Mouse (Mus musculus): Measurements from ENCODE around the gene Lmf2. TPM values are rescaled to one million over a fixed set of nuclear protein-coding genes. Genes with fewer than 3 reads are reported as not detected.

Gene Lmf2
- polyA plus RNA-seq, 1 experiment from 2014 or later: 58.0 TPM

DNA sequence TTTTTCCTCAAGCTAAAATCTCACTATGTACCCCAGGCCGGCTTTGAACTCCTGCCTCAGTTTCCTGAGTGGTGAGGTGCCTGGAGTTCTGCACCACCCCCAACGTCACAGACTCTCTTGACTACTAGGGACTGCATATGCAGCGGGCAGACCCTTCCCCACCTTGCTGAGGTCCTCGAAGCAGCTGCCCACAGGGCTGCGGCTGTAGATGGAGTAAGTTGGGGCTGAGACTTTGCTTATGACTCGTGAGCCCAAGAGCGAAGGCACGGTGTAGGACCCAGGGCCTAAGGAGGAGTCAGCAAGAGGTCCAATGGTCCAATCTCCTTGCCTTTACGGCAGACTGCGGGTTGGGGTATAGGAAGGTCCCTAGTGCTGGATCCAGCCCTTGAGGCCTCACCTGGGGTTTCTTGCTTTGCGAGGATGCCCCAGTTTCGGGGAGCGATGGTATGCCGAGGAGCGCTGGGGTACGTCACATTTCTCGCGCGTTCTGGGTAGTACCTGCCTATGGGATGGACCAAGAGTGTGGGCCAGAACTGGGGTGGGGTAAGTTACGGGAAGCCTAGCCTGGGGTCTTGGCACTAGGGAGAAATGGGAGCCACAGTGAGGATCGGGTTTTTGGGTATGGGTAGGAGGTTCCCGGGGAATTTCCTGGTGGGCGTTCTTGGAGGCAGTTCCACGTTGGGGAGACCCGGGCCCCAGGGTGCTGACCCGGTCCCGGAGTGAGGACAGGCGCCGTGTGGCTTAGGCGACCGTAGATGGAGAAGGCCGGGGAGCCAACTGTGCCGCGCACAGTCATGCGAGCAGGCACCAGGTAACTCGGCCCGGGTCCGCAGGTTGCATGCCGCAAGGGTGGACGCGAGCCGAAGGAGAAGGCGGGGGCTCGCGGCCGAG, 22.7 kb upstream of the Lmf2 start:
- Histone ChIP-seq H3K9me3 (no peaks in the 10 kb centered on the region), H3K4me3 (replicated peaks) (peak overlapping the region; percentile 36), H3K36me3 (no peaks in the 10 kb centered on the region), H3K27ac (no peak overlapping the region), H3K9ac (peak overlapping the region; percentile 24; the same call in 1 of the 2 replicates), H3K27me3 (replicated peaks) (peaks cover 39% of the 10 kb centered on the region), H3K4me1 (replicated peaks) (peaks cover 29% of the 10 kb centered on the region), H3K4me2 (replicated peaks) (peak overlapping the region; percentile 78)
- WGBS: 12% methylated on average over 46 of the region's 46 CpGs
- no peak for ATAC-seq

DNA sequence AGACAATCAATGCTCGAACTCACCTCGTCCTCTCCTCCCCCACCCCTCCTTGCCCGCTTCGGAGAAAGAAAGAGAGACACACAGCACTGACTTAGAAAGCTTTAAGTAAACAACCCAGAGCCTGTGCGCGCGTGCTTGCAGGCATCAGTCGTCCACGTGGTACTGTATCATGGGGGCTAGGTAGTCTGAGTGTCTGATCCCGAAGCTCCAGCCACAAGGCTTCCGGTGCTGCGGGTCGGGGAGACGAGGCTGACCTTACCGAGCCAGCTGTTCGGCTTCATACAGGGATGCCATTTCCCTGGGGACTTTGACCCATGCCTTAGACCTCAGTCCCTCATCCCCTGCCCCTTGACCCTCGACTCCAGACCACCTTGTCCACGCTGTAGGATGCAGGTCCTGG, 21.9 kb upstream of the Lmf2 start:
- Histone ChIP-seq H3K4me3 (replicated peaks) (no peak overlapping the region; the same call in 1 of the 2 replicates), H3K27ac (no peak overlapping the region), H3K27me3 (replicated peaks) (peaks cover 35% of the 10 kb centered on the region), H3K9ac (no peak overlapping the region), H3K36me3 (peaks cover 1% of the 10 kb centered on the region; the same call in 1 of the 2 replicates), H3K4me1 (replicated peaks) (peaks cover 37% of the 10 kb centered on the region), H3K4me2 (replicated peaks) (peak overlapping the region; percentile 34), H3K9me3 (no peaks in the 10 kb centered on the region)
- WGBS: 5% methylated on average over 18 of the region's 18 CpGs
- ATAC-seq: no peak

DNA sequence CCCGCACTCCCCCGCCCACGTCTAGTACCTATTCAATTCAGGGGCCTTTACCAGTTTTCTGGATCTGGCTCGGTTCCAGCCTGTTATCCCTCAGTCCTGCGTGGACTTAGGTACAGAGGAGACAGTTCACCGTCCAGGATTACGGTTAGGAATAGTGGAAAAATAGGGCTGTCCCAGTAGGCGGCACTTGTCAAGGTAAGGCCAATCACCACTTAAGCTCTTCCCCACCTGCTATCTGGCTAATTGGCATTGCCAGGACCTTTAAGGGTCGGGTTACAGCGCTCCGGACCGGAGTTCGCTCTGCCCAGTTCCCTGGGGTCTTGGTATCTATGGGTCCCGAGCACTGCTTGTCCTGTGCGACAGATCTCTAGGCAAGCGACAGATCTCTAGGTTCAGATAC, 21.5 kb upstream of the Lmf2 start, which contains the start of gene Tymp:
Gene Tymp, minus strand, starts transcription at position 83 of the 400 bp plus-strand sequence.
- Histone ChIP-seq H3K27ac (no peak within 1 kb of the TSS), H3K9ac (no peak within 1 kb of the TSS), H3K4me1 (replicated peaks) (peaks cover 37% of the 10 kb centered on the region), H3K27me3 (replicated peaks) (peaks cover 35% of the 10 kb centered on the region), H3K9me3 (no peaks in the 10 kb centered on the region), H3K36me3 (peaks cover 6% of the 10 kb centered on the region), H3K4me2 (replicated peaks) (peak within 1 kb of the TSS; percentile 34), H3K4me3 (replicated peaks) (peak within 1 kb of the TSS; percentile 36; the same call in 1 of the 2 replicates)
- 23% methylated on average over 16 of the region's 16 CpGs for WGBS
- ATAC-seq: no peak

DNA sequence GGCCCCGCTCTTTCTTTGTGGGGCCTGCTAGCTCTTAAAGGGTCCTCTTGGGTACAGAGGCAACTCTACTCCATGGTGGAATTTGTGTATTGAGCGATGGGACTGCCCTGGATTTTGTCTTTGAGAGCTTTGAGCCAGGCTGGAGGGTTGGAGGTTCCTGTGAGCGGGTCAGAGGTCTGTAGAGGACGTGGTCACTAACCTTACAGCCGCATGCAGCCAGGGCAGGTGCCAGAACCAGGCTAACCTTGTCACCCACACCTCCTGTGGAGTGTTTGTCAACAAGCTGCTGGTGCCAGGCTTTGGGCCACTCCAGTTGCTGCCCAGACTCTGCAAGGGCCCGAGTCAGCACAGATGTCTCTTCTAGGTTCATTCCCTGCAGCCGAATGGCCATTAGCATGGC, 20.6 kb upstream of the Lmf2 start:
- H3K4me3 ChIP-seq (replicated peaks): no peak overlapping the region
- H3K4me1 ChIP-seq (replicated peaks): peaks cover 37% of the 10 kb centered on the region
- H3K9me3 ChIP-seq: no peaks in the 10 kb centered on the region
- peaks cover 15% of the 10 kb centered on the region for H3K36me3 ChIP-seq
- ATAC-seq: no peak
- no peak overlapping the region for H3K4me2 ChIP-seq (replicated peaks)
- WGBS: 81% methylated on average over 7 of the region's 7 CpGs
- H3K9ac ChIP-seq: no peak overlapping the region
- peaks cover 35% of the 10 kb centered on the region for H3K27me3 ChIP-seq (replicated peaks)
- no peak overlapping the region for H3K27ac ChIP-seq

DNA sequence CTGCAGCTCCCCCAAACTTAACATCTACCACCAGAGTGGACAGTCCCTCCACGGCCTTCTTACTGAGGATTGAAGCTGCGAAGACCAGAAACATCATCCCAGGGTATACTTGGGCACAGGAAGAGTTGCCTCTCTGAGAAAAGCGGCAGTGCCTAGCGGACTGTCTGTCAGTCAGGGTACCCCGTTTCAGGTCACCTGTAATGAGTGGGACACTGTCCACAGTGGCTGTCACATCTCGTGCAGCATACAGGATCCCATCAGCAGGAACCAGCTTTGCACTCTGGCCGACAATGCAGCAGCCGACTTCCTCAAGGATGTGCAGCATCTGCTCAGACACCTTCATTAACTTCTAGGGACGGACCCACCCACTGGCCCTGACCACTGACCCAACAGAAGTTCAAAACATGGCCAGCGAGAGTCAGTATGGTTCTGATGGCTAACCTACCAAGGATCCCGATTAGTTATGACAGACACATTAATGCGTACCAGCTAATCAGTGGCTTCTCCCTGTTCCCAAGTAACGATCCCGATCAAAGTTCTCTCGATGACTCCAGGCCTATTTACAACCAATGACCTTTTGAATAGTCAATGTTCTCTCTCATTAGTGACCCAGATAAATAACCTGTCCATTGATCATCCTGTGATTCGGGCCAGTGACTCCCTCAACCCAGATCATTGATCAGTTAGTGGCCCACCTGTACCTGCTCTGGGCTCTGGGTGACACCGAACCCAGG, 19.5 kb upstream of the Lmf2 start:
- peaks cover 35% of the 10 kb centered on the region for H3K27me3 ChIP-seq (replicated peaks)
- WGBS: 92% methylated on average over 17 of the region's 17 CpGs
- H3K4me2 ChIP-seq (replicated peaks): peak overlapping the region; percentile 86; the same call in 1 of the 2 replicates
- H3K4me3 ChIP-seq (replicated peaks): no peak overlapping the region
- ATAC-seq: no peak
- peaks cover 37% of the 10 kb centered on the region for H3K4me1 ChIP-seq (replicated peaks)
- peak overlapping the region; percentile 80; the same call in 1 of the 2 replicates for H3K9ac ChIP-seq
- H3K36me3 ChIP-seq: peaks cover 24% of the 10 kb centered on the region
- no peak overlapping the region for H3K27ac ChIP-seq
- no peaks in the 10 kb centered on the region for H3K9me3 ChIP-seq

DNA sequence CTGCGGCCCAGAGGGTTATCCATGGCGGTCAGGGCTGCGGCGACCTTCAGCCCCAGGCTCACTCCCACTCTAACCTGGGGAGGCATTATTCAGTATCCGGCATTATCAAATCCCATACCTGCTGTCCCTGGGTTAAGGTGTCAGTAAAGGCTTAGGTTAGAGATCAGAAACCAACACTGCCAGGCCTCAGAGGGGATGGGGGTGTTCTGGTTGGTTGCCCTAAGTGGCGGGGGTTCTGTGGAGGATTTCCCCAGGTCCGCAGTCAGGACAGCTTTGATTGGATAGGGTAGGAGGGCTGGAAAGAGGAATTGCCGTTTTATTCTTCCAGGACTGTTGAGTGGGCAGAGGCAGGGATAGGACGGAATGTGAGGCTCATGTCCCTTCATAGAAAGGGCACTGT, 18.9 kb upstream of the Lmf2 start:
- 52% methylated on average over 9 of the region's 9 CpGs for WGBS
- H3K27ac ChIP-seq: peak overlapping the region; percentile 93
- peaks cover 34% of the 10 kb centered on the region for H3K4me1 ChIP-seq (replicated peaks)
- H3K9me3 ChIP-seq: no peaks in the 10 kb centered on the region
- H3K4me3 ChIP-seq (replicated peaks): peak overlapping the region; percentile 75
- peak overlapping the region; percentile 80 for H3K9ac ChIP-seq
- H3K27me3 ChIP-seq (replicated peaks): peaks cover 32% of the 10 kb centered on the region
- ATAC-seq: no peak
- peaks cover 30% of the 10 kb centered on the region for H3K36me3 ChIP-seq
- peak overlapping the region; percentile 86 for H3K4me2 ChIP-seq (replicated peaks)

DNA sequence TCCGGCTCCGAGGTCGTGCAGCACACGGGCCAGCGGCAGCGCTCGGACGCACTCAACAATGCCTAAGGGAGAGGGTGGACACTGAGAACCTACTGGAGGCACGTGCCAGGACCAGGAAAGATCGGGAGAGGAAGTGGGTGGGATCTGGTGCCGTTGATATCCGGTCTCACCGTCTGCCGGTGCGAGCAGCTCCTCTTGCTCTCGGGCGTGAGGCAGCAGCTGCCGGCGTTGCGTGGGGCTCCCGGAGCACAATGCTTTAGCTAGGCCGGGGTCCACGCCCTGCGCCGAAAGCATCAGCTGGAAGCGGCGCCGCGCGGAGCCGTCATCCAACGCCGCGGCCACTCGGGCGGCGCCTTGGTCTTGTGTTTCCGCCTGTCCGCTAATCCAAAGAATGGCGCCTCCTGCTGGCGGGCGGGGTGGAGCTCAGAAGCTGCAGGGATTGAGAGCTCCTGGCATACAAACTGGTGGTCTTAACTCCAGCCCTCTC, 18.3 kb upstream of the Lmf2 start, which contains the start of gene Sco2:
Gene Sco2, minus strand, starts transcription at position 85 of the 487 bp plus-strand sequence.
- Histone ChIP-seq H3K9ac (peak within 1 kb of the TSS; percentile 80), H3K9me3 (no peaks in the 10 kb centered on the region), H3K27ac (peak within 1 kb of the TSS; percentile 93), H3K27me3 (replicated peaks) (peaks cover 27% of the 10 kb centered on the region), H3K36me3 (peaks cover 36% of the 10 kb centered on the region), H3K4me1 (replicated peaks) (peaks cover 29% of the 10 kb centered on the region), H3K4me2 (replicated peaks) (peak within 1 kb of the TSS; percentile 86), H3K4me3 (replicated peaks) (peak within 1 kb of the TSS; percentile 75)
- under 1% methylated on average over 42 of the region's 42 CpGs for WGBS
- peak; percentile 91 for ATAC-seq

DNA sequence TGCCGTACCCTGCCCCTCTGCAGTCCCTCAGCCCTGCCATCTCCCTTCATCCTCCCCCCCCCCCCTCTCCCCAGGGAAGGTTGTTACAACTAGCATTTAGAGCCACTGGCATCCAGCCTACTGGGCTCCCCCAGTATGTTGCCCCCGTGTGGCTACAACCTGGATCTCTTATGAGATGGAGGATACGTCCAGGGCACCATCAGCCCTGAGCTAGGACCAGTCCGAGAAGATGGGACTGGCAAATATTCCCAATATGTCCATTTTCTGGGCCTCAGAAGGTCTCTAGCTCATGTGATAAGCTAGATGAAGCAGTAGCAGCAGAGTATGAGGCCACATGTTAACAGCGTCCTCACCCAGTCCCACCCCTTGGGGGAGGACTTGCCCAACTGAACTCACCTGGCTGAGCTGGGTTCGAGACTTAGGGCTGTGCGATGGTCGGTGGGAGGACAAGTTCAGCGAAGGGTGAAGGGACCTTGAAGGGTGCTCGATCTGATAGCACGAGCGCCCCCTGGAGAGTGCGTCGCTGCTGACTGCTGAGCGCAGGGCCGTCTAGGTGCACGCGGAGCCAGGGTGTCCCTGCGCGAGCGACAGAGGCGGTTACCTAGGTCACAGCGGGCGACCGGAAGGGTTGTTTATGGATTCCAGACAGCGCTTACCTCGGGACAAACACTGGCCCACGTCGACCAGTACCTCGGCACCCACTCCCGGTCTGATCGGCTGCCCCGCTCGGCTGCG, 17.7 kb upstream of the Lmf2 start:
- Histone ChIP-seq H3K4me1 (replicated peaks) (peaks cover 23% of the 10 kb centered on the region), H3K9me3 (no peaks in the 10 kb centered on the region), H3K9ac (peak overlapping the region; percentile 80), H3K27ac (peak overlapping the region; percentile 93), H3K4me3 (replicated peaks) (peak overlapping the region; percentile 75), H3K4me2 (replicated peaks) (peak overlapping the region; percentile 86), H3K36me3 (peaks cover 41% of the 10 kb centered on the region), H3K27me3 (replicated peaks) (peaks cover 21% of the 10 kb centered on the region)
- whole genome bisulfite sequencing: under 1% methylated on average over 35 of the region's 35 CpGs
- peak; percentile 88 for ATAC-seq

DNA sequence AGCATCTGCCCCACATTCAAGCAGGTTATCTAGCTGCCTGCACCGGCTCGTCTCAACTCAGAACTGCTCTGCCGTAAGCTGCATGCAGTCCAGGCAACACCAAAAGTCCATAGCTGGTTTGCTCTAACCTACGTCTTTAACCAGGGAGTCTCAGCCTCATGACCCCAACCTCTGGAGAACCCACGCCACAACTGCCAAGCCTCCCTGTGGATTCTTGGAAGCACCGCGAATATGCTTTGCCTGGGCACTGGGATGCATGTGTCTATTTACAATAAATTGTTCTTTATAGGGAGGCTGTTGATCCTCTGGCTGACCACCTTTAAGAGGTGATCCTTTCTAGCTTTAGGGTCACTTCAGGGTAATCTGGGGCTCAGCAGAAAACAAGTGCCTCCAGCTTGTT, 17.1 kb upstream of the Lmf2 start:
- no peak for ATAC-seq
- H3K36me3 ChIP-seq: peaks cover 48% of the 10 kb centered on the region
- peak overlapping the region; percentile 80 for H3K9ac ChIP-seq
- H3K9me3 ChIP-seq: no peaks in the 10 kb centered on the region
- H3K27me3 ChIP-seq (replicated peaks): peaks cover 14% of the 10 kb centered on the region
- peaks cover 18% of the 10 kb centered on the region for H3K4me1 ChIP-seq (replicated peaks)
- H3K4me3 ChIP-seq (replicated peaks): peak overlapping the region; percentile 75; the same call in 1 of the 2 replicates
- H3K27ac ChIP-seq: no peak overlapping the region
- H3K4me2 ChIP-seq (replicated peaks): peak overlapping the region; percentile 86
- WGBS: 80% methylated on average over 7 of the region's 7 CpGs

DNA sequence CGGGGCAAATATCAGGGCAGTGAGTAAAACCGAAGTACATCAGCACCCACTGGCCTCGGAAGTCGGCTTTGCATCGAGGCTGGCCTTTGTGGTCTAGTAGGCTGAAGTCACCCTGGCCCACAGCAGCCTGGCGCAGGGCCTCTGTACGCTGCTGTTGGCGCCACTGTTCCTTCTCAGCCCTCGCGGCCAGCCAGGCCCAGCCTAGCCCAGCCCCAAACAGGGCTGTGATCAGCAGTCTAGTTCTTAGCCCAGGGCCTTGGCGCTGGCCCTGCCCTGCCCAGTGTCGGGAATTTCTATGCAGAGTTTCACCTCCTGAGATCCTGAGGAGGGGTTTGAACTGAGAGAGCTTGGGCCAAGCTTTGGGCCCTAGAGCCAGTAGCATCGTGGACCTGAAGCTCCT, 16.6 kb upstream of the Lmf2 start:
- peaks cover 13% of the 10 kb centered on the region for H3K4me1 ChIP-seq (replicated peaks)
- H3K9me3 ChIP-seq: no peaks in the 10 kb centered on the region
- H3K27ac ChIP-seq: no peak overlapping the region
- no peak overlapping the region for H3K4me2 ChIP-seq (replicated peaks)
- no peak for ATAC-seq
- H3K4me3 ChIP-seq (replicated peaks): no peak overlapping the region
- 87% methylated on average over 13 of the region's 13 CpGs for WGBS
- peaks cover 51% of the 10 kb centered on the region for H3K36me3 ChIP-seq
- no peak overlapping the region for H3K9ac ChIP-seq
- peaks cover 9% of the 10 kb centered on the region; the same call in 1 of the 2 replicates for H3K27me3 ChIP-seq (replicated peaks)

DNA sequence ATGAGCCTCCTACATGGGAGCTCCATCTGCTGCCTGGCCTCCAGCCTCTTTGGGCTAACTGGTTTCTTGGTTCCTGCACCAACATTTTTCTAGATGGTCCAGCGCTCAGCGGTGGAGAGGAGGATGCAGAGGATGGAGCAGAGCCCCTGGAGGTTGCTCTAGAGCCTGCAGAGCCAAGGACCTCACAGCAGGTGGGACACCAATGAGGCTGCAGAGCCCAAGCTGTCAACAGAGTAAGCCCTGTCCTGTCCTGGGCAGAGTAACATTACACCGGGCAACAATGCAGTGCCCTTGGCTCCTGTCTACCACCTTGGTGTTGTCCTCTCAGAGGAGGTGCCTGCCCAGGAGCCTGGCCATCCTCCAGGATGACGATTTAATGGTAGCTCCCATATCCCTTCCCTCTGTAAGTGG, 9.7 kb upstream of the Lmf2 start:
- Histone ChIP-seq H3K27ac (no peak overlapping the region), H3K9ac (no peak overlapping the region), H3K4me3 (replicated peaks) (no peak overlapping the region), H3K27me3 (replicated peaks) (no peaks in the 10 kb centered on the region), H3K36me3 (peaks cover 84% of the 10 kb centered on the region), H3K9me3 (no peaks in the 10 kb centered on the region), H3K4me1 (replicated peaks) (no peaks in the 10 kb centered on the region), H3K4me2 (replicated peaks) (no peak overlapping the region)
- 88% methylated on average over 4 of the region's 4 CpGs for WGBS
- no peak for ATAC-seq

All from intestine, embryonic 15.5 days (tissue).